Mouse (Mus musculus) forebrain, postnatal 0 days (tissue): ENCODE data around the gene Dpp6. TPM values are rescaled to one million over a fixed set of nuclear protein-coding genes. Genes with fewer than 3 reads are reported as not detected.

Source experiments
- ATAC-seq: fragments of 200-750 bp; cut with Nextera tagmentation; 2 replicates; pipeline ENCODE4 v1.8.0; 2017; ENCODE audit warnings: mild to moderate bottlenecking, moderate library complexity
- DNase-seq: peaks from one replicate; pipeline ENCODE4 v3.0.0-alpha.2; 2015
- H3K27ac ChIP-seq: fragments of 300-500 bp; sonication (generic); 2 replicates; pipeline ENCODE4 v1.5.1; 2014; ENCODE audit warnings: low read depth, mild to moderate bottlenecking, antibody characterized with exemption, low read length, moderate library complexity, mixed read lengths
- H3K27me3 ChIP-seq: fragments of 300-500 bp; sonication (generic); 2 replicates; pipeline ENCODE4 v1.6.1; 2014; ENCODE audit warnings: mild to moderate bottlenecking, low read length, mixed read lengths; ENCODE audit not compliant: insufficient read depth
- H3K36me3 ChIP-seq: fragments of 300-500 bp; sonication (generic); 2 replicates; pipeline ENCODE4 v1.6.1; 2014; ENCODE audit warnings: mild to moderate bottlenecking, moderate library complexity; ENCODE audit not compliant: insufficient read depth
- H3K4me1 ChIP-seq: fragments of 300-500 bp; sonication (generic); 2 replicates; pipeline ENCODE4 v1.6.1; 2014; ENCODE audit warnings: antibody characterized with exemption; ENCODE audit not compliant: insufficient read depth
- H3K4me2 ChIP-seq: fragments of 300-500 bp; sonication (generic); 2 replicates; pipeline ENCODE4 v1.6.1; 2014; ENCODE audit warnings: low read depth, mild to moderate bottlenecking, moderate library complexity
- H3K4me3 ChIP-seq: fragments of 300-500 bp; sonication (generic); 2 replicates; pipeline ENCODE4 v1.5.1; 2014; ENCODE audit warnings: low read depth, low read length, mixed read lengths
- H3K9ac ChIP-seq: fragments of 300-500 bp; sonication (generic); 2 replicates; pipeline ENCODE4 v1.6.1; 2014; ENCODE audit warnings: mild to moderate bottlenecking
- H3K9me3 ChIP-seq: fragments of 300-500 bp; sonication (generic); 2 replicates; pipeline ENCODE4 v1.6.1; 2016; ENCODE audit warnings: low read length
- CTCF ChIP-seq: sonication (generic); IDR thresholded peaks from 2 replicates; pipeline ENCODE4 v1.5.1; 2016; ENCODE audit warnings: antibody characterized with exemption, control low read depth, low read depth
- WGBS: fragments of 180-500 bp; shearing (Covaris S2); extraction: QIAGEN DNeasy Blood & Tissue Kit; methylation state at CpG from one replicate; pipeline ENCODE4 v1.1.7; 2014; 5-methylcytosine and 5-hydroxymethylcytosine counted together
- polyA plus RNA-seq: library from polyadenylated mRNA; unstranded; fragments of >200 nt; fragmentation: Nextera tagmentation; extraction: Ambion mirVana; gene quantifications from 2 replicates; pipeline ENCODE4 v1.2.1, GENCODE M21; 2015
- total RNA-seq: library from RNA; depleted of rRNA; stranded (reverse); fragments of >200 nt; gene quantifications from 2 replicates; pipeline ENCODE4 v1.2.3, GENCODE M21; 2014

Gene Dpp6
- total and polyA plus RNA-seq, 2 experiments from 2014 or later, result 58.4 to 116 TPM

- no peaks in the 10 kb centered on the region for H3K4me1 ChIP-seq
- no peak for TF ChIP-seq CTCF
- no peak overlapping the region for H3K4me2 ChIP-seq
- DNase-seq (no peak), ATAC-seq (no peak)
- peaks cover 13% of the 10 kb centered on the region; the same call in 1 of the 2 replicates for H3K36me3 ChIP-seq
- WGBS, result 51% methylated on average over 6 of the region's 6 CpGs
- H3K9ac ChIP-seq, result no peak overlapping the region
- no peak overlapping the region for H3K4me3 ChIP-seq
- H3K27ac ChIP-seq, result no peak overlapping the region
- H3K9me3 ChIP-seq, result no peaks in the 10 kb centered on the region
- no peaks in the 10 kb centered on the region for H3K27me3 ChIP-seq
Observed at GRCm38 (mm10) chr5:27706551-27706950, 889.5 kb downstream of the Dpp6 start.

GRCm38 (mm10) chr5:27707283-27707682 is 890.3 kb downstream of the Dpp6 start:
- no peak overlapping the region for H3K9ac ChIP-seq
- no peaks in the 10 kb centered on the region for H3K27me3 ChIP-seq
- DNase-seq, result no peak
- ATAC-seq, result no peak
- H3K4me1 ChIP-seq, result no peaks in the 10 kb centered on the region
- H3K9me3 ChIP-seq, result no peaks in the 10 kb centered on the region
- TF ChIP-seq CTCF, result no peak
- H3K27ac ChIP-seq, result no peak overlapping the region
- no peak overlapping the region for H3K4me2 ChIP-seq
- peaks cover 13% of the 10 kb centered on the region; the same call in 1 of the 2 replicates for H3K36me3 ChIP-seq
- H3K4me3 ChIP-seq, result no peak overlapping the region

GRCm38 (mm10) chr5:27708209-27708608 is 891.2 kb downstream of the Dpp6 start:
- 34% methylated on average over 6 of the region's 6 CpGs for WGBS
- no peak overlapping the region for H3K9ac ChIP-seq
- peaks cover 13% of the 10 kb centered on the region; the same call in 1 of the 2 replicates for H3K36me3 ChIP-seq
- no peaks in the 10 kb centered on the region for H3K4me1 ChIP-seq
- no peak overlapping the region for H3K4me3 ChIP-seq
- ATAC-seq, result no peak
- H3K27me3 ChIP-seq, result no peaks in the 10 kb centered on the region
- no peaks in the 10 kb centered on the region for H3K9me3 ChIP-seq
- DNase-seq, result no peak
- no peak overlapping the region for H3K4me2 ChIP-seq
- TF ChIP-seq CTCF, result no peak
- H3K27ac ChIP-seq, result no peak overlapping the region

GRCm38 (mm10) chr5:27711461-27712192 is 894.6 kb downstream of the Dpp6 start:
- no peak overlapping the region for H3K4me2 ChIP-seq
- no peak overlapping the region for H3K4me3 ChIP-seq
- H3K9ac ChIP-seq, result no peak overlapping the region
- DNase-seq, result no peak
- H3K27ac ChIP-seq, result no peak overlapping the region
- no peaks in the 10 kb centered on the region for H3K27me3 ChIP-seq
- ATAC-seq, result peak; percentile 39
- no peaks in the 10 kb centered on the region for H3K9me3 ChIP-seq
- WGBS, result 58% methylated on average over 8 of the region's 8 CpGs
- H3K4me1 ChIP-seq, result no peaks in the 10 kb centered on the region
- peaks cover 19% of the 10 kb centered on the region; the same call in 1 of the 2 replicates for H3K36me3 ChIP-seq
- TF ChIP-seq CTCF, result no peak

GRCm38 (mm10) chr5:27714356-27714755 is 897.4 kb downstream of the Dpp6 start:
- no peaks in the 10 kb centered on the region for H3K4me1 ChIP-seq
- H3K4me3 ChIP-seq, result no peak overlapping the region
- H3K27me3 ChIP-seq, result no peaks in the 10 kb centered on the region
- no peak overlapping the region for H3K27ac ChIP-seq
- peaks cover 17% of the 10 kb centered on the region; the same call in 1 of the 2 replicates for H3K36me3 ChIP-seq
- DNase-seq (no peak), ATAC-seq (no peak)
- TF ChIP-seq CTCF, result no peak
- WGBS, result 73% methylated on average over 9 of the region's 9 CpGs
- H3K9me3 ChIP-seq, result no peaks in the 10 kb centered on the region
- H3K9ac ChIP-seq, result no peak overlapping the region
- H3K4me2 ChIP-seq, result no peak overlapping the region

GRCm38 (mm10) chr5:27716026-27716425 is 899.0 kb downstream of the Dpp6 start:
- WGBS, result 52% methylated on average over 4 of the region's 4 CpGs

GRCm38 (mm10) chr5:27717301-27717700 is 900.3 kb downstream of the Dpp6 start:
- Histone ChIP-seq H3K27ac (no peak overlapping the region), H3K4me3 (no peak overlapping the region), H3K9ac (no peak overlapping the region), H3K4me1 (no peaks in the 10 kb centered on the region), H3K36me3 (peaks cover 6% of the 10 kb centered on the region; the same call in 1 of the 2 replicates), H3K27me3 (no peaks in the 10 kb centered on the region), H3K9me3 (no peaks in the 10 kb centered on the region), H3K4me2 (no peak overlapping the region)
- ATAC-seq (0 out of 2 replicates have a peak, but pooled peaks have one; percentile 36), DNase-seq (no peak)
- TF ChIP-seq CTCF, result no peak

More at GRCm38 (mm10) chr5:27716026-27716425, 899.0 kb downstream of the Dpp6 start:
- no peak for ATAC-seq
- Histone ChIP-seq H3K27ac (no peak overlapping the region), H3K4me1 (no peaks in the 10 kb centered on the region), H3K9ac (no peak overlapping the region), H3K36me3 (peaks cover 6% of the 10 kb centered on the region; the same call in 1 of the 2 replicates), H3K9me3 (no peaks in the 10 kb centered on the region), H3K4me3 (no peak overlapping the region), H3K4me2 (no peak overlapping the region), H3K27me3 (no peaks in the 10 kb centered on the region)
- TF ChIP-seq CTCF, result no peak
- DNase-seq, result no peak
